Mouse (Mus musculus) brain, embryonic 14.5 days (tissue): ENCODE measurements around the gene Poc1a.

Experiments
- CTCF ChIP-seq: fragments of 200-500 bp; IDR thresholded peaks from 2 replicates; pipeline ENCODE4 v1.5.1; 2012; ENCODE audit warnings: inconsistent platforms, mild to moderate bottlenecking, moderate library complexity, borderline replicate concordance; ENCODE audit not compliant: insufficient read depth, insufficient read length; ENCODE audit errors: extremely low read depth
- POLR2A ChIP-seq: fragments of 200-500 bp; IDR thresholded peaks from 2 replicates; pipeline ENCODE4 v1.6.1; 2012; ENCODE audit warnings: mild to moderate bottlenecking, inconsistent platforms, borderline replicate concordance; ENCODE audit not compliant: poor library complexity, insufficient read depth, insufficient read length, severe bottlenecking; ENCODE audit errors: extremely low read depth

GRCm38 (mm10) chr9:106393548-106393947, 112.7 kb downstream of the Poc1a start:
- TF ChIP-seq CTCF (no peak), POLR2A (no peak)
